Mouse (Mus musculus) lung, postnatal 25 days (tissue): ENCODE results near the gene Ahctf1.
A peak's percentile ranks its signal among the peaks of the same experiment; 100 is the strongest.
"Not testable (repeated sequence)": the region's sequence is repeated elsewhere in the genome, so short reads cannot be mapped to it uniquely, and the experiment has no call there.

Experiments
- DNase-seq: peaks from one replicate; pipeline ENCODE4 v3.0.0; 2022; ENCODE audit warnings: low spot score

The Ahctf1 gene

DNA sequence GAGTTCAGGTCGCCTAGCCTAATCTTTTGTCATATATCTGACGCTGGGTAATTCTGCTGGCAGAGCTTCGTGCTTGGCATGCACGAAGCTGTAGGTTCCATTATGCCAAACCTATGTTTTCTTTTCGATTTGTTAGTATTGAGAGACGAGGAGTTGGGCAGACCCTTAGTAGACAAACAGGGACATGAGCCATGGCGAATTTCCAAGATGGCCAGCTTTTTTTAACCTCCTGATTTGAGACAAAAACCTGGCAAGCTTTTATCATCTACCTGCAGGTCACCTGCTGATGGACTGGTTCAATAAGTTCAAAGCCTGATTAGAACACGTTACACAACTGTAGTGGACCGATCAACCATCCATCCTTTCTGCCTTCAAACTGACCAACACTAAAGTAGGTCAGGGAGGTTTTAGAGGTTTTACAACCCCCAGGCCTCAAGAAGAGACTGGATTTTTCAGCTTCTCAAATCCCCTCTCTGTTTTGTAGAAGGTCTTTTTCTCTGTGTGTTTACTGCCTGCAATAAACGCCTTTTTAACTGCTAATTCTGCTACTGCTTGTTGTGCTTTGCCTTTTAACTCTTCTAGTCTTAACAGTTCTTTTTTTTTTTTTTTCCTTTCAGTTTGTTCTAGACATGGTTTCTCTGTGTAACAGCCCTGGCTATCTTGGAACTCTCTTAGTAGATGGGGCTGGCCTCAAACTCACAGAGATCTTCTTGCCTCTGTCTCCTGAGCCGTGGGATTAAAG, 831 bp upstream of the Ahctf1 start:
- DNase-seq: no peak

GRCm38 (mm10) chr1:179802610-179803512, 619 bp downstream of the Ahctf1 start, which contains the start of gene Gm10518:
TSS of gene Gm10518 (plus strand) at chr1:179803376.
- peak; percentile 56 for DNase-seq

DNA sequence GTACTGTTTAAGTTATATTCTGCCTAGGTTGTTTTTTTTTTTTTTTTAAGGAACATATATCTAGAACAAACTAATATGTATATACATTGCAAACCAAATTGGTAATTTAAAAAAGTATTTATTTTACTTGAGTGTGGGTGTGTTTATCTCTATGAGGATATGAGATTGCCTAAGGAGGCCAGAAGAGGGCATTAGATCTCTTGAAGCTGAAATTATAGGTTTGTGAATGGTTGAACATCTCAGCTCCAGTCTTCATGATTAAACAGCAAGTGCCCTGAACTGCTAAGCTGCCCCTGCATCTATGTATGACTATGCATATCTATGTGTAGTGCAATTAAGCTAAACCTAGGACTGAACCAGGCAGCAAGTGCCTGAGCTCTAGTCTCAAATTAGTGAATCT, 4.7 kb downstream of the Ahctf1 start:
- no peak for DNase-seq

GRCm38 (mm10) chr1:179787281-179787680, 16.2 kb downstream of the Ahctf1 start:
- DNase-seq: no peak

GRCm38 (mm10) chr1:179785502-179785901, 18.0 kb downstream of the Ahctf1 start:
- DNase-seq: no peak

GRCm38 (mm10) chr1:179784098-179784497, 19.4 kb downstream of the Ahctf1 start:
- no peak for DNase-seq

- DNase-seq: peak; percentile 39
These were observed 26.6 kb downstream of the Ahctf1 start for GRCm38 (mm10) chr1:179776831-179777230.

- no peak for DNase-seq
These were observed 42.9 kb downstream of the Ahctf1 start for GRCm38 (mm10) chr1:179760553-179760952.

DNA sequence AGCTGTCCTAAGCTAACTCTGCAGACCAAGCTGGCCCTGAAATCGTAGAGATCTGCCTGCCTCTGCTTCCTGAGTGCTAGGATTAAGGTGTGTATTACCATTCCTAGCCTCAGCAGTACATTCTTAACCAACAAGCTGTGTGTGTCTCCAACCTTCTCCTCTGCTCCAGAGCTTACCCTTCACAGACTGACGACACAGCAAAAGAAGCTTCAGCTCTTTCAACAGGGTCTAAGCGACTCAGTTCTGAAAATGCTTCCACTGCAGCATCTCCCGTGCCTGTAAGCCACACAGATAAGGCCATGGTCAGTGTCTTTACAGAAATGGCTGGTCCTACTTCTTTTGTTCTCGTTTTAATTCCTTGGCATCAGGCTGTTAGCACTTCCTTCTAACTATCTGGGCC, 43.4 kb downstream of the Ahctf1 start:
- no peak for DNase-seq

GRCm38 (mm10) chr1:179756477-179756876, 47.0 kb downstream of the Ahctf1 start:
- no peak for DNase-seq

- DNase-seq: no peak
These were observed 50.5 kb downstream of the Ahctf1 start for GRCm38 (mm10) chr1:179753006-179753405.

DNA sequence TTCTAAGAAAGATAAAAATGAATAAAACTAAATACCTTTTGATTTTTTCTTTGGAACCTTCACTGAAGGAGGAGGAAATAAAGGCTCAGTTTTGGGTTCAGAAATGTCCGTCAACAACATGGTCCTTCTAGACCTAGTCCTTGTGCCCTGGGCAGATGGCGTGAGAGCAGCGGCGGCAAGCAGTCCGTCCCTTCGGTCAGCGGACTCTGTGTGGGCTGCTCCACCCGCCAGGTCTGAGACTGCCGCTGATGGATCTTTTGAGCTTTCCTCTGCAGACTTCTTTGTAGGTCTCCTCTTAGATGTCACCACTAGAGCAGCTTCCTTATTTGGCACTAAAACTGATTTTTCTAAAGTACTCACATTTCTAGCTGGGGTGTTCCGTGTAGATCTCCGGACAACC, 51.2 kb downstream of the Ahctf1 start:
- no peak for DNase-seq

- no peak for DNase-seq
These were observed 58.3 kb downstream of the Ahctf1 start, which contains the start of gene Kif28 for GRCm38 (mm10) chr1:179745171-179745570. TSS of gene Kif28 (minus strand) at chr1:179745271.

GRCm38 (mm10) chr1:179743593-179744193, 59.8 kb downstream of the Ahctf1 start:
- no peak for DNase-seq

GRCm38 (mm10) chr1:179736483-179736882, 67.0 kb downstream of the Ahctf1 start:
- no peak for DNase-seq

GRCm38 (mm10) chr1:179734500-179735474, 68.7 kb downstream of the Ahctf1 start:
- peak; percentile 52 for DNase-seq

DNA sequence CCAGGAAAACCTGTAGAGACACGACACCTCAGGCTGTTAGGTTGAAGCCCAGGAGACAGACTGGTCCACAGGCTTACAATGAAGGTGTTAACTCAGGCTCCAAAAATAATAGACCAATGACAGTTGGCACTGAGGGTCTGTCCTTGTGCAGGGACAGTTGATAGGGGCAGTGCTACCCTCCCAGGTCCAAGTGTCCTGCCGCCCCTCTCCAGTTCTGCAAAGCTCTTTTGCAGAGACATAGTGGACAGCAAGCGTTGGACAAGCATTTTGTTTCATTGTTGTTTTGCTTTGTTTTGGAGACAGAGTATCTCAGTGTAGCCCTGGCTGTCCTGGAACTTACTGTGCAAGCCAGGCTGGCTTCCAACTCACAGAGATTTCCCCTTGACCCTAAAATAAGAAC, 72.1 kb downstream of the Ahctf1 start:
- DNase-seq: no peak

- no peak for DNase-seq
These were observed 74.8 kb downstream of the Ahctf1 start for GRCm38 (mm10) chr1:179728661-179729060.

DNA sequence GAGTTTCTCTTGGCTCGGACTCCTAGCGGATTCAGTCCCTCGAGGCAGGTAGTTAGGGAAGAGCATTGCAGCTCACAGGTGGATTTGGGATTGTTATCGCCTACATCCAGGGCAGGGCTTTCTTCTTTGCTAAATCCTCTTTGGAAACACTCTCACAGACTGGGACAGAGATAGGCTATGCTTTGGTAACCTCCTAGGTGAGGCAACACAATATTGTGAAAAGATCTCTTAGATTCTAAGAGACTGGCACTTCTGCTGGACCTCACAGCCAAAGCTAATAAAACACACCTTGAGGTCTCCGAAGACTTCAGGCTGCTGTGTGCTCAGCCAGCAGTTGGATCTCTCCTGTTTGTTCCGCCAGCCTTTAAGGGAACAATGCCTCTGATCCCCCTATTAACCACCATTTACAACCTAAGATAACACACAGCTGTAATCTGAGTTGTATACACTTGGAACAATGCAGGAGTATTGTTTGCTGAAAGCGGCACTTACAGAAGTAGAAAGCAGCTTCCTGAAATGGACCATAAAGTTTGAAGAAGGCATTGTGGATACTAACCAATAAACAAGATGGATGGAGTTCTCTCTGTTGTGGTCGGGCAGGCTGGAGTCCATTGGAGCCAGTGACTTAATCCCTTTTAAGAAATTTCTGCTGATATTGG, 80.5 kb downstream of the Ahctf1 start:
- DNase-seq: no peak

GRCm38 (mm10) chr1:179715786-179716185, 87.7 kb downstream of the Ahctf1 start:
- no peak for DNase-seq

- not testable (repeated sequence) for DNase-seq
These were observed 88.2 kb downstream of the Ahctf1 start for GRCm38 (mm10) chr1:179715289-179715688.
